In genomic region chr19:53040164-53041132, GRCm38 (mm10) we compare ENCODE assay signal across 8 mouse cellular contexts. TPM values are rescaled to one million over a fixed set of nuclear protein-coding genes. Genes with fewer than 3 reads are reported as not detected.
A peak's percentile ranks its signal among the peaks of the same experiment; 100 is the strongest.
DNase-seq lines count a peak whose midpoint lies in the region; ATAC-seq and TF ChIP-seq lines count a peak whose summit lies in the region.

Gene Xpnpep1 (minus strand): TSS chr19:53040214.

- TF ChIP-seq POLR2A in cerebellum, adult 2 months (IDR thresholded peaks at IDR 0.05; ENCODE audit: borderline replicate concordance, insufficient read depth, low read length), result no peak

- H3K4me3 ChIP-seq in cerebellum, adult 2 months (replicated peaks; ENCODE audit: insufficient read depth, low read depth, low read length), result peak within 1 kb of the TSS; percentile 73
- peak within 1 kb of the TSS; percentile 93 for H3K4me3 ChIP-seq in forebrain, embryonic 16.5 days (replicated peaks; ENCODE audit: low read length)
- H3K4me3 ChIP-seq in hindbrain, embryonic 12.5 days, result peak within 1 kb of the TSS; percentile 73
- H3K4me3 ChIP-seq in limb, embryonic 12.5 days (replicated peaks), result peak within 1 kb of the TSS; percentile 92
- peak within 1 kb of the TSS; percentile 94 for H3K4me3 ChIP-seq in midbrain, embryonic 14.5 days (replicated peaks; ENCODE audit: low read depth, low read length)

- no peak for TF ChIP-seq CTCF in cerebellum, adult 2 months (IDR thresholded peaks at IDR 0.05; ENCODE audit: borderline replicate concordance, insufficient read depth, low read depth, low read length)

- H3K27me3 ChIP-seq in cerebellum, adult 2 months (ENCODE audit: control insufficient read depth, insufficient read depth, low read length), result no peaks in the 10 kb centered on the region
- H3K27me3 ChIP-seq in forebrain, embryonic 16.5 days (replicated peaks; ENCODE audit: control insufficient read depth, insufficient read depth, low read length), result no peaks in the 10 kb centered on the region
- H3K27me3 ChIP-seq in hindbrain, embryonic 12.5 days, result no peaks in the 10 kb centered on the region
- no peaks in the 10 kb centered on the region for H3K27me3 ChIP-seq in limb, embryonic 12.5 days
- no peaks in the 10 kb centered on the region for H3K27me3 ChIP-seq in midbrain, embryonic 14.5 days (ENCODE audit: control insufficient read depth, insufficient read depth, low read length)

- H3K4me2 ChIP-seq in forebrain, embryonic 16.5 days (ENCODE audit: low read length), result peak within 1 kb of the TSS; percentile 64
- peak within 1 kb of the TSS; percentile 69 for H3K4me2 ChIP-seq in hindbrain, embryonic 12.5 days (replicated peaks)
- peak within 1 kb of the TSS; percentile 78 for H3K4me2 ChIP-seq in limb, embryonic 12.5 days
- H3K4me2 ChIP-seq in midbrain, embryonic 14.5 days (ENCODE audit: low read length), result peak within 1 kb of the TSS; percentile 82

- peaks cover 12% of the 10 kb centered on the region for H3K4me1 ChIP-seq in cerebellum, adult 2 months (ENCODE audit: control insufficient read depth, insufficient read depth, low read length)
- H3K4me1 ChIP-seq in forebrain, embryonic 16.5 days (replicated peaks; ENCODE audit: control insufficient read depth, insufficient read depth, low read length), result peaks cover 10% of the 10 kb centered on the region
- peaks cover 11% of the 10 kb centered on the region for H3K4me1 ChIP-seq in hindbrain, embryonic 12.5 days
- peaks cover 16% of the 10 kb centered on the region for H3K4me1 ChIP-seq in limb, embryonic 12.5 days (replicated peaks)
- peaks cover 14% of the 10 kb centered on the region for H3K4me1 ChIP-seq in midbrain, embryonic 14.5 days (ENCODE audit: control insufficient read depth, insufficient read depth, low read length)

- peak within 1 kb of the TSS; percentile 41; the same call in 1 of the 2 replicates for H3K27ac ChIP-seq in cerebellum, adult 2 months (ENCODE audit: insufficient read depth, low read length)
- peak within 1 kb of the TSS; percentile 68; the same call in 1 of the 2 replicates for H3K27ac ChIP-seq in forebrain, embryonic 16.5 days (ENCODE audit: low read length)
- H3K27ac ChIP-seq in hindbrain, embryonic 12.5 days, result 0 out of 2 replicates have a peak within 1 kb of the TSS, but pooled peaks have one; percentile 7
- H3K27ac ChIP-seq in limb, embryonic 12.5 days, result 0 out of 2 replicates have a peak within 1 kb of the TSS, but pooled peaks have one; percentile 29
- H3K27ac ChIP-seq in midbrain, embryonic 14.5 days (replicated peaks; ENCODE audit: low read depth, low read length), result peak within 1 kb of the TSS; percentile 87

- no peaks in the 10 kb centered on the region for H3K36me3 ChIP-seq in forebrain, embryonic 16.5 days (ENCODE audit: control insufficient read depth, insufficient read depth)
- H3K36me3 ChIP-seq in hindbrain, embryonic 12.5 days, result no peaks in the 10 kb centered on the region
- H3K36me3 ChIP-seq in limb, embryonic 12.5 days, result peaks cover 7% of the 10 kb centered on the region; the same call in 1 of the 2 replicates
- H3K36me3 ChIP-seq in midbrain, embryonic 14.5 days (ENCODE audit: control insufficient read depth, insufficient read depth, low read length), result no peaks in the 10 kb centered on the region

- H3K9ac ChIP-seq in forebrain, embryonic 16.5 days (replicated peaks; ENCODE audit: low read depth, low read length), result no peak within 1 kb of the TSS
- H3K9ac ChIP-seq in hindbrain, embryonic 12.5 days, result peak within 1 kb of the TSS; percentile 51
- no peak within 1 kb of the TSS for H3K9ac ChIP-seq in limb, embryonic 12.5 days (replicated peaks)
- peak within 1 kb of the TSS; percentile 98; the same call in 1 of the 2 replicates for H3K9ac ChIP-seq in midbrain, embryonic 14.5 days (replicated peaks; ENCODE audit: low read length)

- ATAC-seq in forebrain, embryonic 16.5 days, result no peak
- no peak for ATAC-seq in hindbrain, embryonic 12.5 days (ENCODE audit: low FRiP score)
- no peak for ATAC-seq in limb, embryonic 12.5 days (ENCODE audit: insufficient number of reproducible peaks, insufficient read depth, low FRiP score, low TSS enrichment, low read depth)
- no peak for ATAC-seq in midbrain, embryonic 14.5 days (ENCODE audit: low FRiP score, low TSS enrichment)

- DNase-seq in cerebellum, adult 2 months, result peak in 1 of 2 experiments; percentile 23
- no peak for DNase-seq in cerebellum, postnatal 36 days
- DNase-seq in adrenal gland, adult 18-20 months (ENCODE audit: low spot score in 2 of 2), result no peak
- no peak for DNase-seq in midbrain, embryonic 14.5 days
- DNase-seq in spleen, postnatal 4 days (ENCODE audit: low spot score in 2 of 2), result no peak

- WGBS in cerebellum, adult 2 months, result 76% methylated on average over 23 of the region's 23 CpGs
- 83% methylated on average over 23 of the region's 23 CpGs for WGBS in forebrain, embryonic 16.5 days
- WGBS in hindbrain, embryonic 12.5 days, result 82% methylated on average over 23 of the region's 23 CpGs
- 84% methylated on average over 23 of the region's 23 CpGs for WGBS in limb, embryonic 12.5 days
- 89% methylated on average over 23 of the region's 23 CpGs for WGBS in midbrain, embryonic 14.5 days

- no peaks in the 10 kb centered on the region for H3K9me3 ChIP-seq in forebrain, embryonic 16.5 days (ENCODE audit: control insufficient read depth, low read length)
- no peaks in the 10 kb centered on the region for H3K9me3 ChIP-seq in hindbrain, embryonic 12.5 days (replicated peaks)
- no peaks in the 10 kb centered on the region for H3K9me3 ChIP-seq in limb, embryonic 12.5 days
- no peaks in the 10 kb centered on the region for H3K9me3 ChIP-seq in midbrain, embryonic 14.5 days (ENCODE audit: control insufficient read depth, low read length)

RNA-seq across cellular contexts. Expression of gene Xpnpep1, which starts in this region (rescaled TPM):
- 58.8 and 60.5 TPM in 2 replicates for polyA plus RNA-seq in cerebellum, adult 2 months (2012; rRNA removed)
- total RNA-seq in adrenal gland, adult 18-20 months (2021), result 10 to 100 TPM; 57.8 to 83.8 TPM
- 132 and 140 TPM in 2 replicates for polyA plus RNA-seq in forebrain, embryonic 16.5 days (2015; fragmentation: Nextera tagmentation; extraction: Ambion mirVana)
- polyA plus RNA-seq in hindbrain, embryonic 12.5 days (2016; fragmentation: Nextera tagmentation; extraction: Ambion mirVana), result 159 and 166 TPM in 2 replicates
- 146 and 150 TPM in 2 replicates for polyA plus RNA-seq in limb, embryonic 12.5 days (2016; fragmentation: Nextera tagmentation; extraction: Ambion mirVana)
- 135 and 136 TPM in 2 replicates for polyA plus RNA-seq in midbrain, embryonic 14.5 days (2014; fragmentation: Nextera tagmentation; extraction: Ambion mirVana)

Comparison
In these comparisons a context has a peak if more than half of its experiments do, and no peak if none do; other contexts are left out.
1. H3K27ac ChIP-seq: peak in every context shown above with its lines; median percentile 87 in midbrain, embryonic 14.5 days; 68 in forebrain, embryonic 16.5 days; 41 in cerebellum, adult 2 months; 29 in limb, embryonic 12.5 days; 7 in hindbrain, embryonic 12.5 days.
2. H3K9ac ChIP-seq: peak in hindbrain, embryonic 12.5 days (single experiment) and midbrain, embryonic 14.5 days (single experiment); none in forebrain, embryonic 16.5 days (single experiment) and limb, embryonic 12.5 days (single experiment).
3. Peak in every context shown above with its lines, with median percentiles within 50 percentile points of each other: H3K4me3 ChIP-seq and H3K4me2 ChIP-seq.